Mouse (Mus musculus) midbrain, embryonic 13.5 days (tissue): ENCODE measurements at regions not wholly inside any gene's neighbourhood (a gene's known extent, or its start where the extent isn't known, plus 50 kb on each side); places are given as distances from the start of the nearest gene placed in this dataset.

Experiments used
- ATAC-seq: fragments of 200-750 bp; cut with Nextera tagmentation; 2 replicates; pipeline ENCODE4 v1.8.0; 2017; ENCODE audit warnings: mild to moderate bottlenecking, moderate TSS enrichment, moderate library complexity
- H3K27ac ChIP-seq: fragments of 300-500 bp; sonication (generic); 2 replicates; pipeline ENCODE4 v1.5.1; 2015; ENCODE audit warnings: inconsistent platforms, mild to moderate bottlenecking, moderate library complexity
- H3K27me3 ChIP-seq: fragments of 300-500 bp; sonication (generic); 2 replicates; pipeline ENCODE4 v1.6.1; 2015; ENCODE audit warnings: mild to moderate bottlenecking, inconsistent platforms
- H3K36me3 ChIP-seq: fragments of 300-500 bp; sonication (generic); 2 replicates; pipeline ENCODE4 v1.6.1; 2015; ENCODE audit warnings: mild to moderate bottlenecking, inconsistent platforms
- H3K4me1 ChIP-seq: fragments of 300-500 bp; sonication (generic); replicated peaks from 2 replicates; pipeline ENCODE4 v1.6.1; 2015; ENCODE audit warnings: inconsistent platforms
- H3K4me2 ChIP-seq: fragments of 300-500 bp; sonication (generic); replicated peaks from 2 replicates; pipeline ENCODE4 v1.6.1; 2015; ENCODE audit warnings: moderate library complexity, mild to moderate bottlenecking, inconsistent platforms
- H3K4me3 ChIP-seq: fragments of 300-500 bp; sonication (generic); replicated peaks from 2 replicates; pipeline ENCODE4 v1.5.1; 2015; ENCODE audit warnings: mild to moderate bottlenecking, inconsistent platforms
- H3K9ac ChIP-seq: fragments of 300-500 bp; sonication (generic); replicated peaks from 2 replicates; pipeline ENCODE4 v1.6.1; 2015; ENCODE audit warnings: mild to moderate bottlenecking, inconsistent platforms
- H3K9me3 ChIP-seq: fragments of 300-500 bp; sonication (generic); 2 replicates; pipeline ENCODE4 v1.6.1; 2016; ENCODE audit warnings: mild to moderate bottlenecking, inconsistent platforms
- WGBS: fragments of 180-500 bp; shearing (Covaris S2); methylation state at CpG from one replicate; pipeline ENCODE4 v1.1.7; 2015; 5-methylcytosine and 5-hydroxymethylcytosine counted together

- Histone ChIP-seq H3K9me3 (no peaks in the 10 kb centered on the region), H3K27me3 (no peaks in the 10 kb centered on the region), H3K4me3 (no peak overlapping the region), H3K4me2 (no peak overlapping the region), H3K9ac (no peak overlapping the region), H3K27ac (no peak overlapping the region), H3K4me1 (no peaks in the 10 kb centered on the region), H3K36me3 (no peaks in the 10 kb centered on the region)
- 42% methylated on average over 1 of the region's 1 CpGs for WGBS
- ATAC-seq, result no peak
Observed at GRCm38 (mm10) chr14:110276192-110276591, 478.8 kb downstream of the Slitrk6 start.

DNA sequence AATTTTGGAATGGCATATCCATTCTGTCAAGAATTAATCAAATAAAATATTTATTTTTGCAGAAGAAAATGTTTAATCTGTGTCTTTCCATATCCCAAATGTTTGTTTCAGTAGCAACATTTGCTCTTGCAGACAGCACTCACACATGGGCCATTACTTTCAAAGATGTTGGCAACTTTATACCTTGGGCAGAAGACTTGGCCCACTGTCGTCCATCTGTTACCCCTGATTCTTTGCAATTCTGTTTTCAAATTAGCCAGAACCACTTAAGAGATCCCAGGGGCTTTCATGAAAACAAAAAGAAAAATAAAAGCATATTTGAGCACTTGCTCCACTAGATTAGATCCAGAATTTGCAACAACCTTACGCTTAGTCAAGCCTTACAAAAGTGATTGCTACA lies 483.7 kb downstream of the Slitrk6 start:
- H3K4me3 ChIP-seq, result no peak overlapping the region
- H3K36me3 ChIP-seq, result no peaks in the 10 kb centered on the region
- 79% methylated on average over 2 of the region's 2 CpGs for WGBS
- no peak for ATAC-seq
- no peak overlapping the region for H3K9ac ChIP-seq
- no peak overlapping the region for H3K27ac ChIP-seq
- H3K9me3 ChIP-seq, result no peaks in the 10 kb centered on the region
- H3K27me3 ChIP-seq, result no peaks in the 10 kb centered on the region
- H3K4me1 ChIP-seq, result no peaks in the 10 kb centered on the region
- no peak overlapping the region for H3K4me2 ChIP-seq

GRCm38 (mm10) chr14:110244466-110244865 lies 510.5 kb downstream of the Slitrk6 start:
- no peaks in the 10 kb centered on the region for H3K4me1 ChIP-seq
- H3K9ac ChIP-seq, result no peak overlapping the region
- 100% methylated on average over 1 of the region's 1 CpGs for WGBS
- H3K9me3 ChIP-seq, result no peaks in the 10 kb centered on the region
- H3K4me3 ChIP-seq, result no peak overlapping the region
- no peak overlapping the region for H3K4me2 ChIP-seq
- no peaks in the 10 kb centered on the region for H3K36me3 ChIP-seq
- no peak overlapping the region for H3K27ac ChIP-seq
- ATAC-seq, result no peak
- no peaks in the 10 kb centered on the region for H3K27me3 ChIP-seq

- H3K36me3 ChIP-seq, result no peaks in the 10 kb centered on the region
- no peaks in the 10 kb centered on the region for H3K9me3 ChIP-seq
- H3K27me3 ChIP-seq, result no peaks in the 10 kb centered on the region
- H3K4me1 ChIP-seq, result no peaks in the 10 kb centered on the region
- H3K4me2 ChIP-seq, result no peak overlapping the region
- no peak overlapping the region for H3K27ac ChIP-seq
- no peak overlapping the region for H3K9ac ChIP-seq
- ATAC-seq, result no peak
- WGBS, result 90% methylated on average over 2 of the region's 2 CpGs
- no peak overlapping the region for H3K4me3 ChIP-seq
Observed at GRCm38 (mm10) chr14:110243549-110243948, 511.4 kb downstream of the Slitrk6 start.

DNA sequence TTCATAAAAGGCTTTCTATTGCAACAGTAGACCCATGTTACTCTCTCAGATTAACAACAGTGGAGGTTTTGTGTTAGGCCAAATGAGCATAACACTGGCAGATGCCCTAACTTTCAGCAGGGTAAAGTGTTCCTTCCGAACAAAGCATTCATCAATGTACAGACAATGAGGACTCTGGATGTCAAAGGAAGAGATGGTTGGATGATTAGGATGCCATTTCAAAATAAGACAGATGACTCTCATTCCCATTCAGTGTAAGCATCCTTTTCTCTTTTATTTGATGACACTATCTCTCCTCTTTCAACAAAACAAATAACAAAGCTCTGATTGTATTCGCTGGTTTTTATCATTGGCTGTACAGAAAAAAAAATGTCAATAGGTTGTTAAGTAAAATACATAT lies 516.1 kb downstream of the Slitrk6 start:
- 75% methylated on average over 2 of the region's 2 CpGs for WGBS
- Histone ChIP-seq H3K4me1 (no peaks in the 10 kb centered on the region), H3K27ac (no peak overlapping the region), H3K9ac (no peak overlapping the region), H3K36me3 (no peaks in the 10 kb centered on the region), H3K27me3 (no peaks in the 10 kb centered on the region), H3K4me3 (no peak overlapping the region), H3K4me2 (no peak overlapping the region), H3K9me3 (no peaks in the 10 kb centered on the region)
- no peak for ATAC-seq

DNA sequence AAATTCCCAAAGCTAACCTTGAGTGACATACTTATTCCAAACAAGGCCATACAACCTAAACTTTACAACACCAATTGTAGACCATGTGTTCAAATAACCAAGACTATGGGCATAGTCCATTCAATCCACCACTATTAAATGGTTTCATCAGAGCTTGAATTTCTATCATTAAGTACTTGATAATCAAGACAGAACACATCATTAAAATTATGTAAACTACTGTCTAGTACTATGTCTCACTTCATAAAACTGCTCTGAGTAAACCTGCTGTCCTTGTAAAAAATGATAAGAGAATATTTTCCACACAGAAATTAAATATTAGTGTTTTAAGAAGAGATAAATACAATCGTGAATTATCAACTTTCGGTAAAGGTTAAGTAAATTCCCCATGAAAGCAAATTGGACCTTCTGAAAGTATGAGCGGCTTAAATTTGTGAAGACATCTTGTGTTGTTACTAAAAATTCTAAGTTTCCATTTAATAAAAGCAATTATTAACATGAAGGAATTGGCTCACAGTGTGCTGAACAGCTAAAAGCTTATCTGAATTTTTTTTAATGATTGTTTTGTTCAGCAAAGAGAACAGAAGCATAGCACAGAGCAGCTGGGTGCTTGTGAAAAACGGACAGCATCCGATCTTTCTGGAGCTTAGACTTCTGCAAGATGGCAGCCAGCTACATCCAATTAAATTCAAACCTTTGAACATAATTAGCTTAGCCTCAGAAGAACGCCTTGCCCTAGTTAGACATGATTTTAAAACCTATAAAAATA lies 530.1 kb downstream of the Slitrk6 start:
- Histone ChIP-seq H3K9me3 (no peaks in the 10 kb centered on the region), H3K4me1 (no peaks in the 10 kb centered on the region), H3K9ac (no peak overlapping the region), H3K4me2 (no peak overlapping the region), H3K4me3 (no peak overlapping the region), H3K27ac (no peak overlapping the region), H3K27me3 (no peaks in the 10 kb centered on the region), H3K36me3 (no peaks in the 10 kb centered on the region)
- WGBS, result 76% methylated on average over 6 of the region's 6 CpGs
- ATAC-seq, result no peak

GRCm38 (mm10) chr14:110190987-110191607 lies 563.9 kb downstream of the Slitrk6 start:
- H3K27ac ChIP-seq, result no peak overlapping the region
- H3K4me1 ChIP-seq, result no peaks in the 10 kb centered on the region
- no peak overlapping the region for H3K4me3 ChIP-seq
- peaks cover 3% of the 10 kb centered on the region; the same call in 1 of the 2 replicates for H3K9me3 ChIP-seq
- no peak overlapping the region for H3K9ac ChIP-seq
- no peak for ATAC-seq
- 72% methylated on average over 2 of the region's 2 CpGs for WGBS
- no peaks in the 10 kb centered on the region for H3K36me3 ChIP-seq
- no peaks in the 10 kb centered on the region for H3K27me3 ChIP-seq
- no peak overlapping the region for H3K4me2 ChIP-seq

- Histone ChIP-seq H3K36me3 (no peaks in the 10 kb centered on the region), H3K9me3 (peaks cover 3% of the 10 kb centered on the region; the same call in 1 of the 2 replicates), H3K4me1 (no peaks in the 10 kb centered on the region), H3K4me2 (no peak overlapping the region), H3K27ac (no peak overlapping the region), H3K4me3 (no peak overlapping the region), H3K9ac (no peak overlapping the region), H3K27me3 (no peaks in the 10 kb centered on the region)
- no peak for ATAC-seq
- WGBS, result 54% methylated on average over 3 of the region's 3 CpGs
Observed at GRCm38 (mm10) chr14:110190471-110190870, 564.5 kb downstream of the Slitrk6 start.

DNA sequence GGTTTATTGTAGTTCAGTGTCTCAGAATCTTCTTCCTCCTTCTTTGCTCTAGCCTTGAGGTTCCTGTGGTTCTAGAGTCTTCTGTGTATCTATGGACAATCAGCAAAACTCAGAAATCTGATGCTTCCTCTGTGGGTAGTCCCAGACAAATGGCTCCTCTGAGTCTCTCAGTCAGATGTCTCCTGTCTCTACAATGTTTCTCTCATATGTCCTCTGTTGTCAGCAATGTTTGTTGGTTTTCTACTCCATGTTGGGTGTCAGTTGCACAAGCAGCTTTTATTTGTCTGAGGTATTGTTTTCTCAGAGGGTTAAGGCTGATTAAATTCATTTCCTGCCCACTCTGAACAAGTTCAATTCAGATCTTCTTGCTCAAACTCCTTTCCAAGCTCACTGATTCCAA lies 575.8 kb downstream of the Slitrk6 start:
- Histone ChIP-seq H3K27me3 (no peaks in the 10 kb centered on the region), H3K9me3 (no peaks in the 10 kb centered on the region), H3K4me1 (no peaks in the 10 kb centered on the region), H3K9ac (no peak overlapping the region), H3K4me2 (no peak overlapping the region), H3K4me3 (no peak overlapping the region), H3K27ac (no peak overlapping the region), H3K36me3 (no peaks in the 10 kb centered on the region)
- no peak for ATAC-seq

GRCm38 (mm10) chr14:110171162-110172117 lies 583.5 kb downstream of the Slitrk6 start:
- WGBS, result 85% methylated on average over 3 of the region's 3 CpGs
- no peaks in the 10 kb centered on the region for H3K36me3 ChIP-seq

GRCm38 (mm10) chr14:110168632-110169031 lies 586.3 kb downstream of the Slitrk6 start:
- H3K27me3 ChIP-seq, result no peaks in the 10 kb centered on the region

More at GRCm38 (mm10) chr14:110171162-110172117, 583.5 kb downstream of the Slitrk6 start:
- Histone ChIP-seq H3K9ac (no peak overlapping the region), H3K27ac (no peak overlapping the region), H3K27me3 (no peaks in the 10 kb centered on the region), H3K4me3 (no peak overlapping the region), H3K4me1 (no peaks in the 10 kb centered on the region), H3K9me3 (no peaks in the 10 kb centered on the region), H3K4me2 (no peak overlapping the region)
- ATAC-seq, result no peak

GRCm38 (mm10) chr14:110128265-110128664 lies 626.7 kb downstream of the Slitrk6 start:
- H3K4me1 ChIP-seq, result no peaks in the 10 kb centered on the region
- ATAC-seq, result no peak
- no peak overlapping the region for H3K4me3 ChIP-seq
- no peaks in the 10 kb centered on the region for H3K9me3 ChIP-seq
- H3K36me3 ChIP-seq, result no peaks in the 10 kb centered on the region
- no peaks in the 10 kb centered on the region for H3K27me3 ChIP-seq
- no peak overlapping the region for H3K4me2 ChIP-seq
- 81% methylated on average over 5 of the region's 5 CpGs for WGBS
- H3K9ac ChIP-seq, result no peak overlapping the region
- no peak overlapping the region for H3K27ac ChIP-seq

More at GRCm38 (mm10) chr14:110168632-110169031, 586.3 kb downstream of the Slitrk6 start:
- H3K27ac ChIP-seq, result no peak overlapping the region
- WGBS, result 28% methylated on average over 5 of the region's 5 CpGs
- H3K36me3 ChIP-seq, result no peaks in the 10 kb centered on the region
- H3K9me3 ChIP-seq, result no peaks in the 10 kb centered on the region
- no peak overlapping the region for H3K4me3 ChIP-seq
- no peaks in the 10 kb centered on the region for H3K4me1 ChIP-seq
- no peak for ATAC-seq
- H3K4me2 ChIP-seq, result no peak overlapping the region
- H3K9ac ChIP-seq, result no peak overlapping the region
